Mouse (Mus musculus) gastrocnemius, adult 8-10 months (tissue): ENCODE data around the gene Ralgapb. TPM values are rescaled to one million over a fixed set of nuclear protein-coding genes. Genes with fewer than 3 reads are reported as not detected.
A peak's percentile ranks its signal among the peaks of the same experiment; 100 is the strongest.

Experiments
- DNase-seq, 2 experiments: peaks; one replicate each; pipeline ENCODE4 v3.0.0; 2022; ENCODE audit warnings: low spot score in 2 of 2
- total RNA-seq, 4 experiments: library from RNA; stranded (reverse); gene quantifications; 2 replicates each; pipeline ENCODE4 v1.2.4; 2022

The Ralgapb gene
- total RNA-seq, 4 experiments from 2014 or later: 29.3 to 42.2 (median 32.9) TPM

DNA sequence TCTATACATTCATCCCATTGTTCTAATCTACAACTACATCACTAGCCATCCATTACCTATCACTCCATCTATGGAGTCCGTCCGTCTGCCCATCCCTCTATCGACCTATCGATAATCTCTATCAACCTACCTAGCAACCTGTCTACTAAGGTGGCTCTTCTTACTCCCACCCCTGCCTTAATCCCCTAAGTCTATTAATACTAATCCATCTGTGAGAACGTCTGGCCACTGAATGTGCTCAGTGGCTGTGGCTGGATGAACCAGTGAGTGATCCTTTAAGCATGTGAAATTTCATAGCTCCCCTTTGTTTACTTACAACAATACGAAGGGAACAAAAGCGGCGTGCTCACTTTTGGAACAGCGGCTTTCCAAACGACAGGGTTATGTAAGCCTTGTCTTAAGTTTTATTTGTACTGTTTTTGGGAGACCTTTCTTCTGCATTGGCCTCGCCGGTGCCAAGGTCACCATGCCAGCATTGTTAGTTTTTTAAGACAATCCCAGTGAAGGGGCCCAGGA lies 104.2 kb downstream of the Ralgapb start:
- no peak for DNase-seq

- DNase-seq: no peak
These were observed 108.9 kb downstream of the Ralgapb start for GRCm38 (mm10) chr2:158518583-158518982.

- no peak for DNase-seq
These were observed 109.4 kb downstream of the Ralgapb start for GRCm38 (mm10) chr2:158519071-158519470.

- DNase-seq: no peak
These were observed 110.2 kb downstream of the Ralgapb start for GRCm38 (mm10) chr2:158519800-158520199.

DNA sequence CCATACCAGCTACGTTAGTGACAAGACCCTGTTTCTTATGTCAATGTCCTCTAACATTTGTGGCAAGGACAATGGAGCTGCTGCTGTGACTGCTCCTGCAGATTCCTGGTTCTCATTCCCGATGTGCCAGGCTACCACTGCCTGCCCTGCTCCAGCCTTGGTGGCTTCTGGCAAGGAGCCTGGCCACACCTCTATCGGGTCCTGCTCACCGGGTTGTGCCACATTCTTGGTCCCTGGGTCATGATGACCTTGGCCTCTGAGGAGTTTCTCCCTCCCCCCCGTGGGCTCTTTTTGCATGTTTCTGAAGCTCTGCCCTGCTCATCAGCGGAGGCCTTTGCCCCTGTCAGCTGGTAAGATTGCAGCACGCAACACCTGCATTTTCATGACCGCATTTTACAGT lies 113.4 kb downstream of the Ralgapb start:
- no peak for DNase-seq

DNA sequence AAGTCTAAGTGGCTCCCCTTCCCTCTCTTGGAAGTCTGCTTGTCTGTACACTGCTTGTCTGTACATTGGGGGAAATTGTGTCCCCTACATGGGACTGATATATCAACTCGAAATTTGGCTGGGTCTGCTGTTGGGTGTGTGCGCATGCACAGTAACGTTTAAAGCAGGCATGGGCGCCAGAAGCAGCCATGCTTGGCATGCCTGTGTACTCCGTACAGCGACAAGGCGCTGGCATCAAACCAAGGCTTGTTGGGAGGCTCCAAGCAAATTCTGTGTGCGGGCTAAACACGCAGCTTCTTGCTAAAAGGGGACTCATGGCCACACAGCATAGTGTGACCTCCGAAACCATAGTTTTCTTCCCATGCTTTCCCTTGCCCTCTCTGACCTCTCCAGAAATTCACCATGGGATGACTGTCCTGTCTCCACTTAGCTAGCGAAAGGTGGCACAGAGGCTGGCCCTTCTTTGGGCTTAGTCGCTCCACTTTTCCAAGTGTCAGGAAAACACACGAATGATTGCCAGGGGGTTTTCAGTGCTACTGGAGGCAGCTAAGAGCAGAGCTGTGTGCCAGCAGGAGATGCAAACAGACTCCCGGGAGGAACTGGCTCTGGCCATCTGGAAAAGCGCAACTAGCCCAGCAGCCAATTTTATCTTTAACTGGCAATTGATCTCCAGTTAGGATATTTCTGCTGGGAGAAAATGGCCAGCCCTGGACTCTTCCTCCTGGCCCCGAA lies 114.6 kb downstream of the Ralgapb start:
- no peak for DNase-seq

- DNase-seq: no peak
These were observed 124.4 kb downstream of the Ralgapb start for GRCm38 (mm10) chr2:158534090-158534489.

DNA sequence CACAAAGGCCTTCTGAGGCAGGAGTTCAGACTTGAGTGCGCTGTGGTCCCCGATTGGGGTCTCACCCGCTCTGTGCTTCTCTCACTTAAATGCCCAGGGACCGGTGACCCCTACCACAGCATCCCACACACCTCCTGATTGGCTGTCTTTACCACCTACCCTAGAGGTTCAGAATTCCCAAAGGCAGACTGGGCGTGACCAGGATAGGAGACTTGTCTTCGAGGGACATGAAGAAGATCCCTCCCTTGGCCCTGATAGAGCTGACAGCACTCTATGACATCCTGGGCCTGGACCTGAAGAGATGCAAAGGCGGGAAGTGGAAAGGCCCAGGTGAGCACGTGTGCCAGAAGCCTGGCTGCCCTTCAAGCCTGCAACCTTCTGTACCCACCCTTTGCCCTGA lies 124.9 kb downstream of the Ralgapb start:
- no peak for DNase-seq

DNA sequence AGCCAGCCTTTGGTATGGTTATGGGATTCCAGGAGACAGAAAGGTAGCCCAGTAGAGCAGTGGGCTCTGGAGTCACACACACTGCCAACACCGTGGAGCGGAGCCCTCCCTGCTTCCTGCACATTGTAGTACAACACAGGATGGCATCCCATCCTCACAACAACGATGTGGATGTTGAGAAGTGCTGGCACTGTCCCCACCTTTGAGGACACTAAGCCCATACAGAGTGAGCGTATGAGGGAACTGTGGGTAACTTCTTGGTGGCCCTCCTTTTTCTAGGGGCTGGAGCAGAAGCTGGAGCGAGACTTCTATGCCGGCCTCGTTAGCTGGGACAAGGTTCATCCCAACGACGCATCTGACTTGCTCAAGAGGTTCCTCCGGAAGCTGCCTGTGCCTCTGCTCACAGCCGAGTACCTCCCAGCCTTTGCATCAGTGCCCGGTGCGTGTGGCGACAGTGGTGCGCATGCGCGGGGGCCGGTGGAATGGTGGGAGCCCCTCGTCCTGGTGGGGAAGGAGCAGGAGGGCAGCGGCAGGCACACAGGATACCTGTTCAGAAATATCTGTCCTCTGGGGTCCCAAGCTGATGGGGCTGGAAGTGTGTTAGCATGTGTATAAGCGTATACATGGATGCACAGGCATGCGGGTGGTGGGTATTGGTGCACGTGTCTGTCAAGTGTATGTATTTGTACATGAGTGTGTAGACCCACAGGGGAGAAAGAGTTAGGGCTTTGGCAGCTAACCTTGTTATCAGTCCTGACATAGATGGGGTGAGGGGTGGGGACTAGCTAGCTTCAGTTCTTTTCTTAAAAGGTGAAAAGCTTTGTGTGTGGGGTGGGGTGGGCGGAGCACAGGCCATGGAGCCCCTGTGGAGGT lies 130.0 kb downstream of the Ralgapb start:
- no peak for DNase-seq

GRCm38 (mm10) chr2:158541286-158541685 lies 131.6 kb downstream of the Ralgapb start:
- DNase-seq: no peak

DNA sequence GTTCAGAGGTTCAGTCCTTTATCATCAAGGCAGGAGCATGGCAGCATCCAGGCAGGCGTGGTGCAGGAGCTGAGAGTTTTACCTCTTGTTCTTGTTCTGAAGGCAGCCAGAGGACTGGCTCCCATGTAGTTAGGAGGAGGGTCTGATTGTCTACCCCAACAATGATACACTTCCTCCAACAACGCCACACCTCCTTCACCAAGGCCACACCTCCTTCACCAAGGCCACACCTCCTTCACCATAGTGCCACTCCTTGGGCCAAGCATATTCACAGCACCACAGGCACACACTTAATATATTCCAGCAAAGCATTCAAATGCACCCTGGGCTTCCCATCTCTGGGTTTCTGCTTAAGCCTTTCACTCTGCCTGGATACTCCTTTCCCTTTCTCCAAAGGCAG lies 135.6 kb downstream of the Ralgapb start:
- no peak for DNase-seq

DNA sequence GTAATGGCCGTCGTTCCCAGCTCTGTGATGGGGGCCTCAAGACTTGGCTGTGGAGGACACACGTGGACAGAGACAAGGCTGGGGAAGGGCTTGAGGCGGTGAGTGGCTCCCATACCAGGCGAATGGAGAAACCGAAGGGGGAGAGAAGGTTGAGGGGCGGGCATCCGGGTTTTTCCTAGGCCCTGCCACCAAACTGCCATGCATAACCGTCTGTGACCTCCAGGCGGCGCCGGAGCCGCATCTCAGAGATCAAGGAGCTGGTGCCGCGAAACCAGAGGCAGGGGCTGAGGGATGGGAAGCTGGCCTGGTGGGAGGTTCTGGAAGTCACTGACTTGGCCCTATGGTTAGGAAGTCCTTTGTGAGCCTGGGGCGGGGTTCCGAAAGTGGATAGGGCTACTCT lies 137.1 kb downstream of the Ralgapb start:
- peak; percentile 17 to 22 for DNase-seq

Other genes with a start within 250 kb of the Ralgapb start
- 1 to 10 TPM in 2 of 4 experiments, under 1 TPM in 2; 0.75 to 1.5 (median 1.2) TPM for gene D630003M21Rik, start 180.6 kb upstream of the Ralgapb start, total RNA-seq
- gene Bpi, start 151.8 kb upstream of the Ralgapb start, total RNA-seq: not detected
- gene Lbp, start 103.4 kb upstream of the Ralgapb start, total RNA-seq: 1 to 10 TPM; 2.0 to 8.9 (median 6.4) TPM
- under 1 TPM; 0.15 to 0.39 (median 0.26) TPM for gene Snhg11, start 34.2 kb upstream of the Ralgapb start, total RNA-seq
- 1 to 10 TPM in 3 of 4 experiments, under 1 TPM in 1; 0.70 to 7.2 (median 6.0) TPM for gene Adig, start 92.8 kb downstream of the Ralgapb start, total RNA-seq
- gene Arhgap40, start 102.9 kb downstream of the Ralgapb start, total RNA-seq: not detected
- not detected for gene Slc32a1, start 200.9 kb downstream of the Ralgapb start, total RNA-seq
- gene Actr5, start 215.0 kb downstream of the Ralgapb start, total RNA-seq: 1 to 10 TPM; 2.3 to 3.8 (median 3.2) TPM